Comparison of ENCODE assay signal across 8 mouse cellular contexts in genomic region chr2:32428262-32428722, GRCm38 (mm10). TPM values are rescaled to one million over a fixed set of nuclear protein-coding genes. Genes with fewer than 3 reads are reported as not detected.
A peak's percentile ranks its signal among the peaks of the same experiment; 100 is the strongest.
DNase-seq lines count a peak whose midpoint lies in the region; ATAC-seq and TF ChIP-seq lines count a peak whose summit lies in the region.

No protein-coding gene starts in this region.

- peak; percentile 36 for DNase-seq in embryo, embryonic 10.5 days (ENCODE audit: low spot score)
- DNase-seq in embryo, embryonic 10 days (ENCODE audit: low spot score) = no peak
- peak; percentile 91 for DNase-seq in 416B (ENCODE audit: low read depth)
- DNase-seq in large intestine, adult 2 months (ENCODE audit: low read depth, low spot score) = peak; percentile 88
- peak; percentile 88 for DNase-seq in lung, postnatal 36 days
- DNase-seq in stomach, postnatal 0 days (ENCODE audit: low spot score) = peak; percentile 85
- no peak for DNase-seq in thymus, postnatal 4 days

- 19% methylated on average over 8 of the region's 8 CpGs for WGBS in large intestine, adult 2 months
- WGBS in stomach, postnatal 0 days = 21% methylated on average over 8 of the region's 8 CpGs

- no peaks in the 10 kb centered on the region for H3K36me3 ChIP-seq in stomach, postnatal 0 days (ENCODE audit: control insufficient read depth, insufficient read depth, low read length)

- H3K9me3 ChIP-seq in stomach, postnatal 0 days (ENCODE audit: control insufficient read depth, low read length) = no peaks in the 10 kb centered on the region

- H3K27ac ChIP-seq in stomach, postnatal 0 days (replicated peaks) = peak overlapping the region; percentile 82

- no peak overlapping the region; the same call in 1 of the 2 replicates for H3K4me3 ChIP-seq in stomach, postnatal 0 days (ENCODE audit: low read depth, low read length)

- H3K4me2 ChIP-seq in stomach, postnatal 0 days (replicated peaks; ENCODE audit: low read depth) = peak overlapping the region; percentile 34

- no peaks in the 10 kb centered on the region for H3K27me3 ChIP-seq in stomach, postnatal 0 days (ENCODE audit: control insufficient read depth, insufficient read depth, low read length)

- peak; percentile 52; the same call in 1 of the 2 replicates for ATAC-seq in erythroid progenitor cell, adult 5-6 weeks (replicated peaks; ENCODE audit: low FRiP score, poor library complexity, severe bottlenecking)
- peak; percentile 91 for ATAC-seq in stomach, postnatal 0 days (ENCODE audit: low FRiP score, low TSS enrichment)

- peaks cover 4% of the 10 kb centered on the region for H3K4me1 ChIP-seq in stomach, postnatal 0 days (replicated peaks; ENCODE audit: control insufficient read depth, insufficient read depth)

- TF ChIP-seq CTCF in stomach, postnatal 0 days (IDR thresholded peaks at IDR 0.05; ENCODE audit: low read depth) = no peak

- no peak overlapping the region for H3K9ac ChIP-seq in stomach, postnatal 0 days (ENCODE audit: low read length)

- no peak for TF ChIP-seq EP300 in stomach, postnatal 0 days (optimal IDR thresholded peaks at IDR 0.05)

RNA-seq across cellular contexts. Expression of gene Naif1, which starts 22.0 kb away (rescaled TPM):
- total RNA-seq in erythroid progenitor cell, adult 5-6 weeks (2015; ENCODE audit: low replicate concordance) = 4.0 TPM in 1 of 2 replicates, not detected in the other
- total RNA-seq in erythroid progenitor cell, adult 5-6 weeks (2017; ENCODE audit: low replicate concordance) = 0.23 and 2.1 TPM in 2 replicates
- polyA plus RNA-seq in large intestine, adult 2 months (2012; rRNA removed) = 3.8 and 4.3 TPM in 2 replicates
- 2.5 and 2.6 TPM in 2 replicates for polyA plus RNA-seq in stomach, postnatal 0 days (2015; fragmentation: Nextera tagmentation; extraction: Ambion mirVana)

RNA-seq across cellular contexts. Expression of gene Slc25a25, which starts 23.0 kb away (rescaled TPM):
- 5.4 and 7.2 TPM in 2 replicates for total RNA-seq in erythroid progenitor cell, adult 5-6 weeks (2015; ENCODE audit: low replicate concordance)
- total RNA-seq in erythroid progenitor cell, adult 5-6 weeks (2017; ENCODE audit: low replicate concordance) = 14.8 and 19.0 TPM in 2 replicates
- polyA plus RNA-seq in large intestine, adult 2 months (2012; rRNA removed) = 22.8 and 25.4 TPM in 2 replicates
- polyA plus RNA-seq in stomach, postnatal 0 days (2015; fragmentation: Nextera tagmentation; extraction: Ambion mirVana) = 11.1 and 11.5 TPM in 2 replicates

RNA-seq across cellular contexts. Expression of gene Ptges2, which starts 32.6 kb away (rescaled TPM):
- total RNA-seq in erythroid progenitor cell, adult 5-6 weeks (2015; ENCODE audit: low replicate concordance) = 0.42 and 0.72 TPM in 2 replicates
- 0.51 TPM in 1 of 2 replicates, not detected in the other for total RNA-seq in erythroid progenitor cell, adult 5-6 weeks (2017; ENCODE audit: low replicate concordance)
- 50.3 and 63.9 TPM in 2 replicates for polyA plus RNA-seq in large intestine, adult 2 months (2012; rRNA removed)
- polyA plus RNA-seq in stomach, postnatal 0 days (2015; fragmentation: Nextera tagmentation; extraction: Ambion mirVana) = 31.6 and 33.0 TPM in 2 replicates

RNA-seq across cellular contexts. Expression of gene Lcn2, which starts 40.2 kb away (rescaled TPM):
- total RNA-seq in erythroid progenitor cell, adult 5-6 weeks (2015; ENCODE audit: low replicate concordance) = 1,234 and 1,375 TPM in 2 replicates
- 165 and 167 TPM in 2 replicates for total RNA-seq in erythroid progenitor cell, adult 5-6 weeks (2017; ENCODE audit: low replicate concordance)
- polyA plus RNA-seq in large intestine, adult 2 months (2012; rRNA removed) = 12.8 and 18.0 TPM in 2 replicates
- 1.8 TPM in 2 replicates for polyA plus RNA-seq in stomach, postnatal 0 days (2015; fragmentation: Nextera tagmentation; extraction: Ambion mirVana)

RNA-seq across cellular contexts. Expression of gene 1110008P14Rik, which starts 46.6 kb away (rescaled TPM):
- 5.8 and 7.5 TPM in 2 replicates for total RNA-seq in erythroid progenitor cell, adult 5-6 weeks (2015; ENCODE audit: low replicate concordance)
- 3.7 and 7.2 TPM in 2 replicates for total RNA-seq in erythroid progenitor cell, adult 5-6 weeks (2017; ENCODE audit: low replicate concordance)
- polyA plus RNA-seq in large intestine, adult 2 months (2012; rRNA removed) = 103 and 107 TPM in 2 replicates
- polyA plus RNA-seq in stomach, postnatal 0 days (2015; fragmentation: Nextera tagmentation; extraction: Ambion mirVana) = 85.0 and 90.1 TPM in 2 replicates

Comparison
In these comparisons a context has a peak if more than half of its experiments do, and no peak if none do; other contexts are left out.
1. DNase-seq: peak in embryo, embryonic 10.5 days (single experiment), 416B (single experiment), large intestine, adult 2 months (single experiment), lung, postnatal 36 days (single experiment) and stomach, postnatal 0 days (single experiment); none in embryo, embryonic 10 days (single experiment) and thymus, postnatal 4 days (single experiment).